Comparison of ENCODE assay signal across 12 mouse cellular contexts in the genomic region with DNA sequence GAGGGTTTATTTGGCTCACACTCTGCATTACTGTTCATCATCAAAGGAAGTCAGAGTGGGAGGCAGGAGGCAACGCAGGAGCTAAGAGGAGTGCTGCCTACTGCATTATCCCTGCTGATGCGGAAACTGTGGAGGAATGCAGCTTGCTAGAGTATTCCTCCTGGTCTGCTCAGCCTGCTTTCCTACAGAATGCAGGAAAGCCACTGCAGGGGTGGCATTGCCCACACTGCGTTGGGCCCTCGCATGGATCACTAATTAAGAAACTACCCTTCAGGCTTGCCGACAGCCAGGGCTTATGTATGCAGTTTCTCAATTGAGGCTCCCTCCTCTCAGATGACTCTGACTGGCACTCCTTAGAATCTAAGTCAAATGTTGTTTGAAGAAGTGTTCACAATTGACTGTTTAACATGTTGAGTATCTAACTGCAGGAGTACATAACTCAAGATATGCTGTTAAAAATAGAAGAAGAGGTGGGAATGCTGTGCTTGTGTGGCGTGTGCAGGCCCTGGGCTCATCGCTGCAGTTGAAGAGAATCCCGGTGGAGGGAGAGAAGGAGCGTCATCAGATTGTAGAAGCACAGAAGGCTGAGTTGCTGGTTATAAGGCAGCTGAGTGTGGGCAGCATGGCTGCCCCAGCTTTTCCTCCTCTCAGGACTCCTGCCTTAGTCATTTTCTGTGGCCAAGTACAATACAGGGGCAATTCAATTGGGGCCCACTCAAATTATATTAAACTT.
DNase-seq lines count a peak whose midpoint lies in the region; ATAC-seq lines count a peak whose summit lies in the region.
"Had no signal": no experiment of that assay in that cellular context is flagged by ENCODE, and none has a peak within 500 bp of the region (broad histone marks: within the 10 kb centered on the region; RNA-seq: fewer than 3 reads in every experiment).

No protein-coding gene starts in this region.

- no peak overlapping the region for H3K9ac ChIP-seq in hindbrain, embryonic 16.5 days (ENCODE audit: low read depth, low read length)
- H3K9ac ChIP-seq: hindbrain, embryonic 15.5 days; liver, embryonic 13.5 days had no signal

- H3K9me3 ChIP-seq in hindbrain, embryonic 10.5 days, result no peaks in the 10 kb centered on the region
- H3K9me3 ChIP-seq in hindbrain, embryonic 16.5 days (ENCODE audit: control insufficient read depth, low read length), result no peaks in the 10 kb centered on the region
- H3K9me3 ChIP-seq: hindbrain, embryonic 15.5 days; liver, embryonic 13.5 days had no signal

- H3K27me3 ChIP-seq in hindbrain, embryonic 10.5 days (ENCODE audit: insufficient read depth, poor library complexity, severe bottlenecking), result no peaks in the 10 kb centered on the region
- H3K27me3 ChIP-seq in hindbrain, embryonic 16.5 days (replicated peaks; ENCODE audit: control insufficient read depth, insufficient read depth, low read length), result no peaks in the 10 kb centered on the region
- H3K27me3 ChIP-seq: hindbrain, embryonic 15.5 days; liver, embryonic 13.5 days had no signal

- H3K27ac ChIP-seq in hindbrain, embryonic 10.5 days, result peak overlapping the region; percentile 35; the same call in 1 of the 2 replicates
- H3K27ac ChIP-seq in hindbrain, embryonic 16.5 days (ENCODE audit: low read depth, low read length), result no peak overlapping the region
- H3K27ac ChIP-seq: hindbrain, embryonic 15.5 days; liver, embryonic 13.5 days; macrophage had no signal

- ATAC-seq in hindbrain, embryonic 16.5 days, result no peak; the same call in 1 of the 2 replicates
- peak; percentile 97 for ATAC-seq in frontal cortex, adult (ENCODE audit: low TSS enrichment)

- H3K4me1 ChIP-seq in hindbrain, embryonic 10.5 days (replicated peaks), result peaks cover 14% of the 10 kb centered on the region
- peaks cover 7% of the 10 kb centered on the region for H3K4me1 ChIP-seq in hindbrain, embryonic 16.5 days (ENCODE audit: control insufficient read depth, insufficient read depth, low read depth, low read length)

- no peaks in the 10 kb centered on the region for H3K36me3 ChIP-seq in hindbrain, embryonic 10.5 days
- H3K36me3 ChIP-seq in hindbrain, embryonic 16.5 days (ENCODE audit: control insufficient read depth, insufficient read depth, low read length), result no peaks in the 10 kb centered on the region
- H3K36me3 ChIP-seq: hindbrain, embryonic 15.5 days; liver, embryonic 13.5 days had no signal

- WGBS in hindbrain, embryonic 10.5 days, result 73% methylated on average over 9 of the region's 9 CpGs
- 48% methylated on average over 9 of the region's 9 CpGs for whole genome bisulfite sequencing in hindbrain, embryonic 16.5 days

- H3K4me2 ChIP-seq in hindbrain, embryonic 16.5 days (ENCODE audit: low read length), result no peak overlapping the region
- H3K4me2 ChIP-seq: hindbrain, embryonic 15.5 days; liver, embryonic 13.5 days had no signal

- DNase-seq in hindbrain, embryonic 10.5 days (ENCODE audit: low spot score), result no peak
- peak; percentile 82 for DNase-seq in brain, adult 2 months (ENCODE audit: low read depth, low spot score)
- DNase-seq in left cerebral cortex, postnatal 14 days (ENCODE audit: low spot score in 2 of 2), result peak; percentile 34 to 79
- DNase-seq in spleen, adult 18-20 months, result no peak
- no peak for DNase-seq in spleen, adult 12 weeks (ENCODE audit: low spot score)
- DNase-seq: kidney, postnatal 25 days; liver, embryonic 13.5 days; thymus, postnatal 14 days had no signal

- intact Hi-C loops in left cerebral cortex, postnatal 14 days (cut with DNase I), result no loop called here

- H3K4me3 ChIP-seq in hindbrain, embryonic 10.5 days, result no peak overlapping the region
- no peak overlapping the region for H3K4me3 ChIP-seq in hindbrain, embryonic 16.5 days (ENCODE audit: low read length)
- H3K4me3 ChIP-seq: hindbrain, embryonic 15.5 days; liver, embryonic 13.5 days had no signal

Comparison
In these comparisons a context has a peak if more than half of its experiments do, and no peak if none do; other contexts are left out.
1. DNase-seq: peak in brain, adult 2 months (single experiment) and left cerebral cortex, postnatal 14 days (2 of 2); none in hindbrain, embryonic 10.5 days (single experiment), spleen, adult 18-20 months (0 of 2) and spleen, adult 12 weeks (single experiment).